Mouse (Mus musculus) CH12.LX (cell line): ENCODE results near the gene Lrrfip1. TPM values are rescaled to one million over a fixed set of nuclear protein-coding genes. Genes with fewer than 3 reads are reported as not detected.

Source experiments
- DNase-seq: peaks from one replicate; pipeline ENCODE4 v3.0.0-alpha.2; 2013; ENCODE audit errors: extremely low read depth
- H3K27ac ChIP-seq: 2 replicates; pipeline ENCODE4 v1.5.1; 2012; ENCODE audit warnings: low read depth, mild to moderate bottlenecking, control low read depth, moderate library complexity; ENCODE audit not compliant: insufficient read depth
- H3K27me3 ChIP-seq: replicated peaks from 2 replicates; pipeline ENCODE3; 2012; ENCODE audit warnings: inconsistent platforms
- H3K36me3 ChIP-seq, 2 experiments: replicated peaks in 1 of 2; 2 replicates each; pipeline versions ENCODE3 to v1.6.1; 2012; ENCODE audit warnings: inconsistent platforms in 1 of 2, low read length in 1 of 2, mild to moderate bottlenecking in 1 of 2, mixed read lengths in 1 of 2, moderate library complexity in 1 of 2; ENCODE audit not compliant: control insufficient read depth in 1 of 2, insufficient read depth in 1 of 2
- H3K4me1 ChIP-seq, 2 experiments: 2 replicates each; pipeline ENCODE4 v1.6.1; 2012; ENCODE audit warnings: inconsistent platforms in 1 of 2, moderate library complexity in 1 of 2; ENCODE audit not compliant: insufficient read depth in 2 of 2, control insufficient read depth in 1 of 2
- H3K4me2 ChIP-seq: 2 replicates; pipeline ENCODE4 v1.6.1; 2012; ENCODE audit warnings: low read depth, mild to moderate bottlenecking, control low read depth; ENCODE audit not compliant: poor library complexity, insufficient read depth, severe bottlenecking
- H3K4me3 ChIP-seq, 3 experiments: fragments of 150-350 bp in 1 of 3; sonication (generic) in 1 of 3; replicated peaks in 1 of 3; 2 replicates each; pipeline versions ENCODE3 to v1.5.1; 2011 to 2012; ENCODE audit warnings: low read depth in 2 of 3, low read length in 2 of 3, mild to moderate bottlenecking in 2 of 3, moderate library complexity in 2 of 3, control low read depth in 1 of 3, improper control_type of control experiment in 1 of 3, inconsistent platforms in 1 of 3, mixed read lengths in 1 of 3; ENCODE audit not compliant: poor library complexity in 1 of 3
- H3K79me2 ChIP-seq: replicated peaks from 2 replicates; pipeline ENCODE4 v1.6.1; 2012; ENCODE audit warnings: mild to moderate bottlenecking, moderate library complexity; ENCODE audit not compliant: control insufficient read depth, poor library complexity, insufficient read depth, severe bottlenecking; ENCODE audit errors: extremely low read depth
- H3K9ac ChIP-seq: 2 replicates; pipeline ENCODE4 v1.6.1; 2012; ENCODE audit warnings: low read depth, mild to moderate bottlenecking, control low read depth, moderate library complexity; ENCODE audit not compliant: insufficient read depth
- H3K9me3 ChIP-seq: replicated peaks from 2 replicates; pipeline ENCODE3; 2012; ENCODE audit warnings: low read length, inconsistent platforms, mixed read lengths
- CHD2 ChIP-seq: IDR thresholded peaks from 2 replicates; pipeline ENCODE4 v1.6.1; 2011; ENCODE audit warnings: low read length, improper control_type of control experiment
- CTCF ChIP-seq, 2 experiments: IDR thresholded peaks in 1 of 2; conservative IDR thresholded peaks in 1 of 2; 2 replicates each; pipeline ENCODE4 v1.5.1; 2011 to 2012; ENCODE audit warnings: low read depth in 2 of 2, low read length in 2 of 2, improper control_type of control experiment in 1 of 2, inconsistent platforms in 1 of 2, mild to moderate bottlenecking in 1 of 2, moderate library complexity in 1 of 2
- E2F4 ChIP-seq: IDR thresholded peaks from 2 replicates; pipeline ENCODE4 v1.6.1; 2011; ENCODE audit warnings: low read depth, low read length, improper control_type of control experiment; ENCODE audit not compliant: insufficient replicate concordance
- ELF1 ChIP-seq: IDR thresholded peaks from 2 replicates; pipeline ENCODE4 v1.6.1; 2014; ENCODE audit warnings: low read depth, mild to moderate bottlenecking, inconsistent platforms, low read length, improper control_type of control experiment
- EP300 ChIP-seq: IDR thresholded peaks from 2 replicates; pipeline ENCODE4 v1.6.1; 2011; ENCODE audit warnings: low read length, improper control_type of control experiment
- ETS1 ChIP-seq: conservative IDR thresholded peaks from 2 replicates; pipeline ENCODE4 v1.6.1; 2012; ENCODE audit warnings: low read depth, mild to moderate bottlenecking, inconsistent platforms, low read length, improper control_type of control experiment, moderate library complexity
- IRF4 ChIP-seq: IDR thresholded peaks from 2 replicates; pipeline ENCODE4 v1.6.1; 2014; ENCODE audit warnings: low read depth, mild to moderate bottlenecking, inconsistent platforms, low read length, improper control_type of control experiment
- JUN ChIP-seq: IDR thresholded peaks from 2 replicates; pipeline ENCODE4 v1.6.1; 2011; ENCODE audit warnings: low read depth, mild to moderate bottlenecking, low read length, improper control_type of control experiment, moderate library complexity; ENCODE audit not compliant: insufficient read depth
- MAFK ChIP-seq: IDR thresholded peaks from 2 replicates; pipeline ENCODE4 v1.6.1; 2011; ENCODE audit warnings: low read length, improper control_type of control experiment; ENCODE audit not compliant: insufficient replicate concordance
- MAX ChIP-seq: IDR thresholded peaks from 2 replicates; pipeline ENCODE4 v1.6.1; 2011; ENCODE audit warnings: low read length, improper control_type of control experiment
- MAZ ChIP-seq: IDR thresholded peaks from 2 replicates; pipeline ENCODE4 v1.6.1; 2012; ENCODE audit warnings: low read depth, mild to moderate bottlenecking, inconsistent platforms, low read length, improper control_type of control experiment, moderate library complexity
- MXI1 ChIP-seq: IDR thresholded peaks from 2 replicates; pipeline ENCODE4 v1.6.1; 2011; ENCODE audit warnings: mild to moderate bottlenecking, low read depth, low read length, improper control_type of control experiment
- PAX5 ChIP-seq: IDR thresholded peaks from 2 replicates; pipeline ENCODE4 v1.6.1; 2012; ENCODE audit warnings: low read length, inconsistent platforms, mixed read lengths
- POLR2A ChIP-seq: IDR thresholded peaks from 2 replicates; pipeline ENCODE4 v1.6.1; 2011; ENCODE audit warnings: low read depth, mild to moderate bottlenecking, improper control_type of control experiment, low read length
- POLR2AphosphoS2 ChIP-seq: IDR thresholded peaks from 2 replicates; pipeline ENCODE4 v1.6.1; 2011; ENCODE audit warnings: low read depth, low read length, improper control_type of control experiment
- RAD21 ChIP-seq: IDR thresholded peaks from 2 replicates; pipeline ENCODE4 v1.6.1; 2011; ENCODE audit warnings: low read depth, mild to moderate bottlenecking, low read length, improper control_type of control experiment, moderate library complexity
- RCOR1 ChIP-seq: conservative IDR thresholded peaks from 2 replicates; pipeline ENCODE4 v1.6.1; 2012; ENCODE audit warnings: low read depth, mild to moderate bottlenecking, inconsistent platforms, low read length, improper control_type of control experiment
- SMC3 ChIP-seq: IDR thresholded peaks from 2 replicates; pipeline ENCODE4 v1.6.1; 2011; ENCODE audit warnings: low read depth, low read length, improper control_type of control experiment
- UBTF ChIP-seq: IDR thresholded peaks from 2 replicates; pipeline ENCODE4 v1.6.1; 2012; ENCODE audit warnings: low read depth, mild to moderate bottlenecking, inconsistent platforms, low read length, improper control_type of control experiment, moderate library complexity
- USF2 ChIP-seq: conservative IDR thresholded peaks from 2 replicates; pipeline ENCODE4 v1.6.1; 2011; ENCODE audit warnings: low read depth, low read length, improper control_type of control experiment
- ZNF384 ChIP-seq: IDR thresholded peaks from 2 replicates; pipeline ENCODE4 v1.6.1; 2012; ENCODE audit warnings: low read depth, low read length, improper control_type of control experiment, inconsistent platforms
- dilution Hi-C: fragments of 300-500 bp; cut with MboI; formaldehyde crosslinking; loops from 2 replicates; pipeline ENCODE4 v1.14.3; 2020; ENCODE audit warnings: low sequenced_read_pairs; ENCODE audit not compliant: extremely low pct_unique_long_range_greater_than_20kb, extremely low pct_ligation_motif_present
- in situ Hi-C: fragments of 300-500 bp; cut with MboI; formaldehyde crosslinking; loops from 3 replicates; pipeline ENCODE4 v1.14.3; 2019; ENCODE audit warnings: low sequenced_read_pairs, low pct_ligation_motif_present, low pct_unique_long_range_greater_than_20kb, mixed read lengths
- polyA plus RNA-seq: library from polyadenylated mRNA; unstranded; fragments of >175 nt; gene quantifications from 2 replicates; pipeline ENCODE4 v1.2.1, GENCODE M21; 2012; ENCODE audit warnings: low read depth; ENCODE audit not compliant: insufficient read length
- total RNA-seq, 2 experiments: library from RNA; depleted of rRNA; stranded (reverse); fragments of 300-350 nt in 1 of 2; fragments of >200 nt in 1 of 2; gene quantifications; 2 replicates each; pipeline ENCODE4 v1.2.3; 2012 to 2014

The Lrrfip1 gene
- total and polyA plus RNA-seq, 3 experiments: 17.2 to 30.5 (median 19.1) TPM

DNA sequence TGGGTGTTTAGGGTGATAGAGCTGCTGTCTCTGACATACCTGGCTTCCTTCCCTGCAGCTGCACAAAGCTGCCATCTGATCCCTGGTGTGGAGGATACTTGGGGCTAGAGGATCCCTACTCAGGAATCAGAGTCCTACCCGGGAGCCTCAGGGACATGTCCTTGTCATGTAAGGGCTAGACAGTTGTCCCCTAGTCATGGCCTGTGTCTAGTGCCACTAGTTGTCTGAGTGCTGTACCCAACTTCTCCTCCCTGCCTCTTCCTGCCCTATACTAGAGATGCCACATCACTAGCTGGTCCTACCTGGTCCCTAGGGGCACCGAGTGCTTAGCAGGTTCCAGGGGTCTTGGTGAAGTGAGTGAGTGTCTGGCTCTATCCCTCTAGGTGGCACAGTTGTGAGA is 138.5 kb downstream of the Lrrfip1 start:
- in situ Hi-C loops: no loop called here
- no peak for TF ChIP-seq MAX
- TF ChIP-seq, all 38 proteins: peak for 0
- dilution Hi-C loops: no loop called here

DNA sequence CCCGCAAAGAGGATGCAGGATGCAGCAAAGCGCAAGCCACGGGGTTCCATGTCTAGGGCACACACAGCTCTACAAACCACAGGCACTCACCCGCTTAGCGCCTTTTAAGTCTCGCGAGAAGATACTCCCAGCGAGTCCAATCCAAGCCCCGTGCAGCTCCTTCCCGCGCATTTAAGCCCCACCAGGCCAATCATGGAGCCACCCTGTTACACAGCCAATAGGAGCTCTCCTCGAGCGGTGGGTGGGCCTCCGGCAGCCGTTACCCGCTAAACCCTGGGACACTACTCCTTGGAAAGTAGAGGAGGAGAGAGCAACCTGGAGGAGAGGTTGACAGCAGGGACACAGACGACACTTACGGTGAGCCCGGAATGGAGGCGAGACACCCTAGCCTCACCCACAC is 146.3 kb downstream of the Lrrfip1 start, which contains the start of gene Rbm44:
Rbm44 (plus strand) TSS at position 277 of the 400 bp plus-strand sequence.
- no peak within 1 kb of the TSS for H3K4me3 ChIP-seq
- TF ChIP-seq RAD21: no peak
- no peak for TF ChIP-seq RCOR1
- no peak for TF ChIP-seq USF2
- no peak for TF ChIP-seq SMC3
- TF ChIP-seq POLR2AphosphoS2: no peak
- TF ChIP-seq MAFK: no peak
- TF ChIP-seq ELF1: no peak
- no peak for TF ChIP-seq EP300
- no peak for TF ChIP-seq JUN
- TF ChIP-seq ZNF384: no peak
- no peak for TF ChIP-seq E2F4
- TF ChIP-seq POLR2A: no peak
- no peak for TF ChIP-seq UBTF
- no peak for TF ChIP-seq MXI1
- no peak for TF ChIP-seq IRF4
- no peak for TF ChIP-seq ETS1
- no peak for TF ChIP-seq PAX5
- TF ChIP-seq CTCF (conservative IDR thresholded peaks at IDR 0.05 in 1 of 2, IDR thresholded peaks at IDR 0.05 in 1 of 2; ENCODE audit: low read depth in 2 of 2, low read length in 2 of 2): no peak
- no peak for TF ChIP-seq MAZ
- no peak for TF ChIP-seq CHD2
- H3K27me3 ChIP-seq: no peaks in the 10 kb centered on the region
- no peaks in the 10 kb centered on the region for H3K9me3 ChIP-seq
- no peak within 1 kb of the TSS for H3K4me2 ChIP-seq
- dilution Hi-C loops: no loop called here
- no peaks in the 10 kb centered on the region for H3K79me2 ChIP-seq
- DNase-seq: no peak
- no peak within 1 kb of the TSS for H3K27ac ChIP-seq
- in situ Hi-C loops: no loop called here
- H3K4me1 ChIP-seq: no peaks in the 10 kb centered on the region
- no peak within 1 kb of the TSS for H3K9ac ChIP-seq
- H3K36me3 ChIP-seq: no peaks in the 10 kb centered on the region

More for the DNA sequence above, 138.5 kb downstream of the Lrrfip1 start:
- Histone ChIP-seq H3K27ac (no peak overlapping the region), H3K4me3 (no peak overlapping the region), H3K36me3 (no peaks in the 10 kb centered on the region), H3K4me2 (no peak overlapping the region), H3K4me1 (no peaks in the 10 kb centered on the region), H3K9ac (no peak overlapping the region), H3K79me2 (no peaks in the 10 kb centered on the region), H3K27me3 (no peaks in the 10 kb centered on the region), H3K9me3 (no peaks in the 10 kb centered on the region)
- no peak for DNase-seq
